Mouse (Mus musculus) stomach, embryonic 16.5 days (tissue): ENCODE measurements at regions not wholly inside any gene's neighbourhood (a gene's known extent, or its start where the extent isn't known, plus 50 kb on each side); places are given as distances from the start of the nearest gene placed in this dataset.

Experiments used
- ATAC-seq: fragments of 200-750 bp; cut with Nextera tagmentation; 2 replicates; pipeline ENCODE4 v1.8.0; 2017; ENCODE audit warnings: moderate number of reproducible peaks, moderate TSS enrichment; ENCODE audit not compliant: insufficient read depth, low FRiP score
- H3K27ac ChIP-seq: fragments of 300-500 bp; sonication (generic); 2 replicates; pipeline ENCODE4 v1.5.1; 2014; ENCODE audit warnings: low read length
- H3K27me3 ChIP-seq: fragments of 300-500 bp; sonication (generic); 2 replicates; pipeline ENCODE4 v1.6.1; 2014; ENCODE audit warnings: low read length, control low read depth, mixed read lengths; ENCODE audit not compliant: control insufficient read depth, insufficient read depth
- H3K36me3 ChIP-seq: fragments of 300-500 bp; sonication (generic); 2 replicates; pipeline ENCODE4 v1.6.1; 2014; ENCODE audit warnings: low read length; ENCODE audit not compliant: control insufficient read depth, insufficient read depth
- H3K4me1 ChIP-seq: fragments of 300-500 bp; sonication (generic); 2 replicates; pipeline ENCODE4 v1.6.1; 2014; ENCODE audit warnings: low read length, control low read depth, mixed read lengths; ENCODE audit not compliant: control insufficient read depth, insufficient read depth
- H3K4me2 ChIP-seq: fragments of 300-500 bp; sonication (generic); 2 replicates; pipeline ENCODE4 v1.6.1; 2014; ENCODE audit warnings: low read depth, low read length, mixed read lengths
- H3K4me3 ChIP-seq: fragments of 300-500 bp; sonication (generic); replicated peaks from 2 replicates; pipeline ENCODE4 v1.5.1; 2014; ENCODE audit warnings: mild to moderate bottlenecking, low read length
- H3K9ac ChIP-seq: fragments of 300-500 bp; sonication (generic); 2 replicates; pipeline ENCODE4 v1.6.1; 2014; ENCODE audit warnings: low read length
- H3K9me3 ChIP-seq: fragments of 300-500 bp; sonication (generic); replicated peaks from 2 replicates; pipeline ENCODE4 v1.6.1; 2016; ENCODE audit warnings: low read length, control low read depth; ENCODE audit not compliant: control insufficient read depth
- WGBS: fragments of 180-500 bp; shearing (Covaris S2); extraction: QIAGEN DNeasy Blood & Tissue Kit; methylation state at CpG from one replicate; pipeline ENCODE4 v1.1.7; 2014; 5-methylcytosine and 5-hydroxymethylcytosine counted together

DNA sequence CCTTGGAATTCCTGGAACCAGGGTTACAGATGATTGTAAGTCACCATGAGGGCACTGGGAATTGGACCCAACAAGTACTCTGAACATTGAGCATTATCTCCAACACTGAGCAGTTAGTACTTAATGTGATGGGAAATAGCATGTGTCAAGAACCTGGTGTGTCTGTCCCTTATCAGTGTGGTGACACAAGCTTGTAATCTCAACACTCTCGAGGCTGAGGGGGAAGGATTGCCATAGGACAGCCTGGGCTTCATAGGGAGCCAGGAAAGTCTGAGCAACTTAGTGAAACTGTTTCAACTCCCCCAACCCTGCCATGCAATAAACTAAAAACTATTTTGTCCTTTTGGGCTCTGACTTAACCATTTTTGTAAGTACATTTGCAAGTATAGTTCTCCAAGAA lies 100.0 kb downstream of the Wdr20rt start:
- H3K9ac ChIP-seq, result no peak overlapping the region

DNA sequence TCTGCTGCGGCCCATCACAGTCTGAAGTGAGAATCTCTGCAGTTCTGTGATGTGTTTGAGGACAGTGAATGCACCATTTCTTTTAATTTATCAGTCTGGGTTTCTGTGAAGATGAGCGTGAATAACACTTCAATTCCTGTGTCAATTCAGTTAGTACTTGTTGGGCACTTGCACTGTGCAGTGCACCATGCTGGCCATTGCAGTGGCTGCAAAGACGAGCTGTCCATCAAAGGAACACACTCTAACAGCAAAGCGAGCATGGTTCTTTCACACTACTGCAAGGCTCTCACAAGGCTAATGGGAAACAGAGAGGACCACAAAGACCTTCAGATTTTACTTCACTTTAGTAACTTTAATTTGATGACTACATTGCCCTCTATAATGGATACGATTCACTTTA lies 103.2 kb downstream of the Wdr20rt start:
- Histone ChIP-seq H3K9ac (no peak overlapping the region), H3K4me2 (no peak overlapping the region), H3K9me3 (no peaks in the 10 kb centered on the region), H3K4me1 (no peaks in the 10 kb centered on the region), H3K36me3 (no peaks in the 10 kb centered on the region), H3K27me3 (no peaks in the 10 kb centered on the region), H3K4me3 (no peak overlapping the region), H3K27ac (no peak overlapping the region)
- 83% methylated on average over 5 of the region's 5 CpGs for WGBS
- no peak for ATAC-seq

More for the DNA sequence above, 100.0 kb downstream of the Wdr20rt start:
- no peak for ATAC-seq
- Histone ChIP-seq H3K9me3 (no peaks in the 10 kb centered on the region), H3K27ac (no peak overlapping the region), H3K4me3 (no peak overlapping the region), H3K27me3 (no peaks in the 10 kb centered on the region), H3K4me1 (no peaks in the 10 kb centered on the region), H3K36me3 (no peaks in the 10 kb centered on the region), H3K4me2 (no peak overlapping the region)
- 43% methylated on average over 1 of the region's 1 CpGs for whole genome bisulfite sequencing

DNA sequence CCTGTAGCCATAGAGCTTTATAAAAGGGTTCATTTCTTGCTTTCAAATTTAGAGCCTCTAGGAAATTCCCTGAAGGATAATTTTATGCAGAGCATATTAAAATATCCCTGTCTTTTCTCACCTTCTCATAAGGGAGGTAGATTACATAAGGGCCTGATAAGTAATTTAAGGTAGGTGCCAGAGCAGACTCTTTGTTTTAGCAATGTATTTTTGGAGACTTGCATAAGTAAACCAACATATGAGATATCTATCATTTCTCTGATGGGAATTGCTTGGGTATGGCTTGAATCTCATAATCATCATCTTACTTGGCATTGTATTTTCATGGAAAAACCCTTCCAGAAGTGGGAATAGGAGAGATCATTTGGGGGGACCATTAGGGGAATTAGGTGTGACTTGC lies 104.4 kb downstream of the Wdr20rt start:
- ATAC-seq, result no peak
- Histone ChIP-seq H3K27ac (no peak overlapping the region), H3K4me2 (no peak overlapping the region), H3K9me3 (no peaks in the 10 kb centered on the region), H3K27me3 (no peaks in the 10 kb centered on the region), H3K9ac (no peak overlapping the region), H3K4me3 (no peak overlapping the region), H3K36me3 (no peaks in the 10 kb centered on the region), H3K4me1 (no peaks in the 10 kb centered on the region)

DNA sequence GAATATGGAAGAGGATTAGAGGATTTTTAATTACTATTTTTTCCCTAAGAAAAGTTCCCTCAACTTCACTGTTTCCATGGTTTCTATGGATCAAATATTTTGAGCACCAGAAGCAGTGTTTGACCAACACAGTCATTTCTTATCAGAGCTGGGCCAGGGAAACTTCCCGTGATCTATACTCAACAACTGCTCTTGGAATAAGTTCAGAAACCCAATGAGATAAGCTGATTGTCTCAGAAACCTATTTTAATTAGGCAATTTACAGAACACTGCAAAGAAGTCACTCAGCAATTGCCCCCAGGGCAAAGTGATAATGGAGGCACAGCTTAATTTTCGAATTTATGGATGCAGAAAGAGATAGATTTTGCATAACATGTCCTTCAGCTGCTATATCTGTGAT lies 114.7 kb downstream of the Wdr20rt start:
- H3K9ac ChIP-seq, result no peak overlapping the region
- H3K4me1 ChIP-seq, result no peaks in the 10 kb centered on the region
- no peak for ATAC-seq
- no peak overlapping the region for H3K4me2 ChIP-seq
- WGBS, result 53% methylated on average over 2 of the region's 2 CpGs
- no peaks in the 10 kb centered on the region for H3K27me3 ChIP-seq
- H3K4me3 ChIP-seq, result no peak overlapping the region
- H3K27ac ChIP-seq, result no peak overlapping the region
- H3K36me3 ChIP-seq, result no peaks in the 10 kb centered on the region
- H3K9me3 ChIP-seq, result no peaks in the 10 kb centered on the region

DNA sequence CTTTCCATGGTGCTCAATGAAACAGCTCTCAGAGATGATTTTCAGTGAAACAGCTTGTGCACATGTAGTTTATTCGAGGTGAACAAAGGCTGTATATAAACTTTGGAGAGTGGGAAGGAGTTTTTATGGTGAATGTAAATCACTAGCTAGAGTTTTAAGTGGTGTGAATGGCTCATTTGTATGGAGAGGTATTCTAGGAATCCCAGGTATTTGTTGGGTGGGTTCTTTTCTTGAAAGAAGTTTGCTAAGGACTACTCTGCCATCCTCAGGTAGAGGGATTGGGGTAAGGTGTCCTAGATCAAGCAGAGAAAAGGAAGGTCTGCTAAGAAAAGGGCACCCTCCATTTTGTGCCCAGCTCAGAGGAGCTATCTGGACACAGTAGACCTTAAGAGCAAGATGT lies 121.9 kb downstream of the Wdr20rt start:
- no peaks in the 10 kb centered on the region for H3K9me3 ChIP-seq
- H3K36me3 ChIP-seq, result no peaks in the 10 kb centered on the region
- no peak overlapping the region for H3K4me2 ChIP-seq
- H3K4me3 ChIP-seq, result no peak overlapping the region
- 26% methylated on average over 1 of the region's 1 CpGs for WGBS
- no peak for ATAC-seq
- H3K27me3 ChIP-seq, result no peaks in the 10 kb centered on the region
- no peak overlapping the region for H3K9ac ChIP-seq
- no peak overlapping the region for H3K27ac ChIP-seq
- no peaks in the 10 kb centered on the region for H3K4me1 ChIP-seq

DNA sequence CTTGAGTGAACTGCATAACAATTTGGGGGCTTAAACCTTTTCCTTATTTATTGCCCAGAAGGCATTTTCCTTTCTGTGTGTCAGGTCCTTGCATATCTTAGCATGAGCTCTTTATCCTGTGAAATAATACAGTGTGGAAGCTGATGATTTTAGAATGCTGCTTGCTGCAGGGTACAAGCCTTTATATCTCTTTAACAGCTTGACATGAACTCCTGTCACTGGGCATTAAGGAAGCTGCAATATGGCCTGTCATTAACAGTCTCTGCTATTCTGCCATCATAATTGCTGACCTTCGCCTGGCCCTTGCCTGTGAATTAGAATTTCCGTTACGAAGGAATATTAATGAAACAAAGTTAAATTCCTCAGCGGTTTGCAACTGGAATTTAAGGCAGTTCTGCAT lies 124.2 kb downstream of the Wdr20rt start:
- 80% methylated on average over 4 of the region's 4 CpGs for WGBS
- no peaks in the 10 kb centered on the region for H3K4me1 ChIP-seq
- H3K27ac ChIP-seq, result no peak overlapping the region
- H3K4me2 ChIP-seq, result no peak overlapping the region
- no peak overlapping the region for H3K4me3 ChIP-seq
- no peaks in the 10 kb centered on the region for H3K27me3 ChIP-seq
- no peaks in the 10 kb centered on the region for H3K9me3 ChIP-seq
- no peak for ATAC-seq
- H3K36me3 ChIP-seq, result no peaks in the 10 kb centered on the region
- no peak overlapping the region for H3K9ac ChIP-seq

DNA sequence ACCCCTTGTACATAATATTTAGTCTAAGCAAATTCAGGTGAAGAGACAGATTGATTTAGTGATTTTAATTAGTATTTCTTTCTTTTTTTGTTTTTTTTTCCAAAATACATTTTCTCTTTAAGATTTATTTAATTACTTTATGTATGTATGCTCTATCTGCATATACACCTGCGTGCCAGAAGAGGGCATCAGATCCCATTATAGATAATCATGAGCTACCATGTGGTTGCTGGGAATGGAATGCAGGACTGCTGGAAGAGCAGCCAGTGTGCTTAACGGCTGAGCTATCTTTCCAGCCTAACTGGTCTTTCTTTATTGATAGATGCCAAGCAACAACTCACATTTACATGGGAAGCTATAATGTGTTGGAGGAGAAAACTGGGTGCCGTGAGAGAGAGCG lies 138.9 kb downstream of the Wdr20rt start:
- no peak overlapping the region for H3K4me2 ChIP-seq
- no peak overlapping the region for H3K27ac ChIP-seq
- no peak overlapping the region for H3K9ac ChIP-seq
- H3K4me1 ChIP-seq, result no peaks in the 10 kb centered on the region
- no peak for ATAC-seq
- no peaks in the 10 kb centered on the region for H3K9me3 ChIP-seq
- no peaks in the 10 kb centered on the region for H3K27me3 ChIP-seq
- no peaks in the 10 kb centered on the region for H3K36me3 ChIP-seq
- WGBS, result 61% methylated on average over 4 of the region's 4 CpGs
- no peak overlapping the region for H3K4me3 ChIP-seq

DNA sequence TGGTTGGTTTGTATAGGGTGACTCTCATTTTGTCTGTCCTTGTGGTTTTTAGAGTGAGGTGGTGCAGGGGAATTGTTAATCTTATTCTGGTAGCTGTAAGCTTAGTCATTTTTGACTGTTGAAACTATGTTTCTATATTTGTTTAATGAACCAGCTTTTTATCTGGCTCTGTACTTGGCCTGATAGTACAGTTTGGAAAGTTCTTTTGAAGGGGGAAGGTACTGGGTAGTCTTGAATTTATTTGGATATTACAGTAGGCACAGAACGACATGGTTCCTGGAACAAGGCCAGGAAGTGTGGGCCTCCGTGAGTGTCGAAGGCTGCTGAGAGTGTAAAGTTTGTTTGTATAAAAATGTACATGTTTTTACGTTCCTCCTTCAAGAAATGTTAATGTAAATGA lies 142.0 kb downstream of the Wdr20rt start:
- no peaks in the 10 kb centered on the region for H3K9me3 ChIP-seq
- no peaks in the 10 kb centered on the region for H3K4me1 ChIP-seq
- H3K27me3 ChIP-seq, result no peaks in the 10 kb centered on the region
- no peak overlapping the region for H3K4me2 ChIP-seq
- H3K27ac ChIP-seq, result no peak overlapping the region
- 15% methylated on average over 4 of the region's 4 CpGs for WGBS
- H3K4me3 ChIP-seq, result no peak overlapping the region
- ATAC-seq, result no peak
- H3K36me3 ChIP-seq, result no peaks in the 10 kb centered on the region
- H3K9ac ChIP-seq, result no peak overlapping the region

DNA sequence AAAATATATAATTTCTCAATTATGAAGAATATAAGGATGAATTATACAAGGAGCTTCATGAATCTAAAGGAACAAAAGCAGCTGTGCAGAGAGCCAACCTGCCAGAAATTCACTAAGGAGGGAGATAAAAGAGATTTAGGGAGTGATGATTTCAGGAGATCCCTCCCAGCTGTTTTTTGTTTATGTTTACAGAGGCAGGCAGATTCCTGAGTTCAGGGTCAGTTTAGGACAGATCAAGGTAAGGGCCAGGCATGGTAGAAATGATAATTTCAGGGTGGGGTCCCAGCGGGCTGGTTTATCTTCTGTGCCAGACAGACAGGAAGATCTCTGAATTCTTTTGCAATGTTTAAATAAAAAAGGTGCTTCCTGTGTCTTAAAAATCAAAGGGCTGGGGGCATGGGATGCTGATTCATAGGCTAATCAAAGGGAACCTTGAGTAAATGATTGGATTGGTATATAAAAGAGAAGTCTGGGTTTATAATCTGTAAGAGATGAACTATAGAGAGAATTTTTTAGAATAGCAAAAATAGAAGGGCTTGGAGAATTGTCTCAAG lies 142.6 kb downstream of the Wdr20rt start:
- Histone ChIP-seq H3K9me3 (no peaks in the 10 kb centered on the region), H3K36me3 (no peaks in the 10 kb centered on the region), H3K27ac (no peak overlapping the region), H3K9ac (no peak overlapping the region), H3K4me3 (no peak overlapping the region), H3K4me2 (no peak overlapping the region), H3K27me3 (no peaks in the 10 kb centered on the region), H3K4me1 (no peaks in the 10 kb centered on the region)
- no peak for ATAC-seq
- 60% methylated on average over 1 of the region's 1 CpGs for WGBS

DNA sequence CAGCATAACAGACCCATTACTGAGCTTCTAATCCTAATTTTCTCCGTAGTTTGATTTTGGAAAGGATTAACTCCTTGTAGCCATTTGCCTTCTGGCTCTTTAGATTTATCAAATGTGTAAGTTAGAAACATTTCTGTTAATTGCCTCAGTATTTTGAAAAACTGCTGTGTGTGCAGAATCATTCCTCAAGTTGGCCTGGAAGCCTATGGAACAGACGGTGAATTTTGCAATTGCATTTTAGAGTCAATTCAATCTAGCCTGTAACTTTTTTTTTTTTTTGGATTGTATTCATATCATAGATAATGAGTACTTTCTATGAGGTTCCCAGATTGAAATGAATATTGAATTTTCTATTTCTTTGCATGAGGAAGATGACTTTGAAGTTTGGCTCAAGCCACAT lies 146.3 kb downstream of the Wdr20rt start:
- 86% methylated on average over 2 of the region's 2 CpGs for WGBS
- Histone ChIP-seq H3K4me2 (no peak overlapping the region), H3K9me3 (no peaks in the 10 kb centered on the region), H3K4me3 (no peak overlapping the region), H3K36me3 (no peaks in the 10 kb centered on the region), H3K27ac (no peak overlapping the region), H3K4me1 (no peaks in the 10 kb centered on the region), H3K9ac (no peak overlapping the region), H3K27me3 (no peaks in the 10 kb centered on the region)
- no peak for ATAC-seq
